Mouse (Mus musculus) MEL (cell line): ENCODE results near the gene Mettl7b.

Experiments
- CTCF ChIP-seq, 3 experiments: IDR thresholded peaks in 2 of 3; conservative IDR thresholded peaks in 1 of 3; 2 replicates each; pipeline ENCODE4 v1.5.1; 2011 to 2012; ENCODE audit warnings: low read length in 3 of 3, low read depth in 2 of 3, mild to moderate bottlenecking in 2 of 3, improper control_type of control experiment in 1 of 3, inconsistent platforms in 1 of 3, mixed read lengths in 1 of 3, moderate library complexity in 1 of 3; ENCODE audit not compliant: control insufficient read depth in 1 of 3, insufficient read depth in 1 of 3, poor library complexity in 1 of 3, severe bottlenecking in 1 of 3
- EP300 ChIP-seq, 2 experiments: IDR thresholded peaks; 2 replicates each; pipeline ENCODE4 v1.6.1; 2011; ENCODE audit warnings: improper control_type of control experiment in 2 of 2, low read length in 2 of 2, low read depth in 1 of 2, mild to moderate bottlenecking in 1 of 2
- GATA1 ChIP-seq: IDR thresholded peaks from 2 replicates; pipeline ENCODE4 v1.6.1; 2011; ENCODE audit warnings: low read depth, low read length, improper control_type of control experiment
- MEF2A ChIP-seq: IDR thresholded peaks from 2 replicates; pipeline ENCODE4 v1.6.1; 2014; ENCODE audit warnings: low read depth, mild to moderate bottlenecking, inconsistent platforms, low read length, improper control_type of control experiment; ENCODE audit not compliant: poor library complexity, insufficient replicate concordance, severe bottlenecking; ENCODE audit errors: extremely low read depth
- POLR2A ChIP-seq, 2 experiments: IDR thresholded peaks; 2 replicates each; pipeline ENCODE4 v1.6.1; 2011 to 2012; ENCODE audit warnings: low read length in 2 of 2, mild to moderate bottlenecking in 2 of 2, control low read depth in 1 of 2, improper control_type of control experiment in 1 of 2, low read depth in 1 of 2, moderate library complexity in 1 of 2; ENCODE audit not compliant: control insufficient read depth in 1 of 2, insufficient read depth in 1 of 2, poor library complexity in 1 of 2
- RAD21 ChIP-seq: IDR thresholded peaks from 2 replicates; pipeline ENCODE4 v1.6.1; 2011; ENCODE audit warnings: mild to moderate bottlenecking, low read depth, low read length, improper control_type of control experiment
- SMC3 ChIP-seq: IDR thresholded peaks from 2 replicates; pipeline ENCODE4 v1.6.1; 2011; ENCODE audit warnings: low read depth, low read length, improper control_type of control experiment
- ZC3H11A ChIP-seq: IDR thresholded peaks from 2 replicates; pipeline ENCODE4 v1.6.1; 2012; ENCODE audit warnings: low read depth, mild to moderate bottlenecking, inconsistent platforms, low read length, improper control_type of control experiment

DNA sequence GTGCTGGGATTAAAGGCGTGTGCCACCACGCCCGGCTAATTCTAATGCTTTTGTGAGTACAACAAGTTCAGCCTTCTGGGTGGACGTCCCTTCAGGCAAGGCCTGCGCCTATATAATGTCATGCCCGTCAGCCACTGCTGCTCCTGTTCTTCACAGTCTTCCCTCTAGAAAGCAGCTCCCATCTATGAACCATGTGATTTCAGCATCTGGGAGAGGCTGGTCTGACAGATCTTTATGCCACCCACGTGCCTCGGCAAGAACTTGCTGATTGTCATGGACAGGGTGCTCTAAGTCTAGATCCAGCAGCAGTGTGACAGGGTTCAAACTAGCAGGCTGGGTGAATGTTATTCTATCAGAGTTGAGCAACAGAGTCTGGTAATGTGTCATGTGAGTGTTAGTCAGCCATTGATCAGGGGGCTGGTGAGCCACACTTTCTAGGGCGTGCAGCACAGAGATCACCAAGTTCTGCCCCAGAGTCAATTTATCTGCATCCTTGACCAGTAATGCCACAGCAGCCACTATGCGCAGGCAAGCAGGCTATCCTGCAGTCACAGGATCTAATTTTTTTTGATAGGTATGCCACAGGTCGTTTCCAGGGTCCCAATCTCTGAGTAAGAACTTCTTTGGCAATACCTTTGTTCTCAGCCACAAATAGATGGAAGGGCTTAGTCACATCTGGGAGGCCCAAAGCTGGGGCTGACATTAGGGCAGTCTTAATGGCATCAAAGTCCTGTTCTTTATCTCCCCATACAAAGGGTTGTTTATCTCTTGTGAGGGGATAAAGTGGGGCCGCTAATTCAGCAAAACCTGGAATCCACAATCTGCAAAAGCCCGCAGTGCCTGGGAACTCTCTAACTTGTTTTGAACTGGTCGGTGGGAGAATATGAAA, 43.5 kb upstream of the Mettl7b start:
- TF ChIP-seq POLR2A (IDR thresholded peaks at IDR 0.05; ENCODE audit: control insufficient read depth in 1 of 2, insufficient read depth in 1 of 2, low read depth in 1 of 2, low read length in 2 of 2, poor library complexity in 1 of 2) (no peak), ZC3H11A (no peak), RAD21 (no peak), SMC3 (no peak), EP300 (IDR thresholded peaks at IDR 0.05; ENCODE audit: low read depth in 1 of 2, low read length in 2 of 2) (no peak), CTCF (IDR thresholded peaks at IDR 0.05 in 2 of 3, conservative IDR thresholded peaks at IDR 0.05 in 1 of 3; ENCODE audit: control insufficient read depth in 1 of 3, insufficient read depth in 1 of 3, low read depth in 2 of 3, low read length in 3 of 3, poor library complexity in 1 of 3, severe bottlenecking in 1 of 3) (no peak), MEF2A (no peak), GATA1 (no peak)
